Mouse (Mus musculus) kidney, postnatal 25 days (tissue): ENCODE measurements around the gene Fam3c.
A peak's percentile ranks its signal among the peaks of the same experiment; 100 is the strongest.

ENCODE experiments used
- DNase-seq, 2 experiments: peaks; one replicate each; pipeline ENCODE4 v3.0.0; 2021; ENCODE audit warnings: mixed read lengths in 2 of 2

The Fam3c gene

DNA sequence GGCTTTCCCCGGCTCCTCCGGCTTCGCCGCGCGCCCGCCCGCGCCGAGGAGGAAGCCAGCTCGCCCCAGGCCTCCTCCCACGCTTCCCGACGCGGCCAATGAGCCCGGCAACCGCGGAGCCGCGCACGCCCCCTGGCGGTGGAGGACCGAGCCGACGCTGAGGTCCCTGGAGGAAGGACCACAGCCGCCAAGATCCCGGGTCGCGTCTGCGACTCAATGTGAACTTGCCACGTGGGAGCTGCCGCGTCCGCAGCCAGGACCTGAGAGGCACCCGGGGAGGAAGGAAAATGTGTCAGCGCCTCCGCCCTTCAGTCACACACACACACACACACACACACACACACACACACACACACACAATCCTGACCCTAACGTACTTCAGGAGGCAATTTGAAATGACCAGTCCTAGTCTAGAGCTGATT lies at the start of gene Fam3c:
Fam3c (minus strand) TSS at position 158 of the 422 bp plus-strand sequence.
- DNase-seq, result peak; percentile 94 to 96

DNA sequence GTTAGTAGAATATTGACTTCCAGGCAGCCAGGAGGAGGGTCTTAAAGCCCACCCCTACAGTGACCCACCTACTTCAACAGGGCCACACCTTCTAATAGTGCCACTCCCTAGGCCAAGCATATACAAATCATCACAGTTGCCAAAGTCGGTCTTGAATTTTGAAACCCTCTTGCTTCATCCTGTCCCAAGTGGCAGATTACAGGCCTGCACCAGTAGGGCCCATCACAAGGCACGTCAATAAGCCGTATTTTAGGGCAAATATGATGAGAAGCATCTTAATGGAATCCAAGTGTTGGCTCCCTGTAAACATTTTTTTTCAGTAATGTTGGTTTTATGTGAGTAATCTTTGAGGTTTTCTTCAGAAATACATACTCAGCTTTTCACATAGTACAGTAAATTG lies 49.0 kb upstream of the Fam3c start:
- DNase-seq, result no peak

DNA sequence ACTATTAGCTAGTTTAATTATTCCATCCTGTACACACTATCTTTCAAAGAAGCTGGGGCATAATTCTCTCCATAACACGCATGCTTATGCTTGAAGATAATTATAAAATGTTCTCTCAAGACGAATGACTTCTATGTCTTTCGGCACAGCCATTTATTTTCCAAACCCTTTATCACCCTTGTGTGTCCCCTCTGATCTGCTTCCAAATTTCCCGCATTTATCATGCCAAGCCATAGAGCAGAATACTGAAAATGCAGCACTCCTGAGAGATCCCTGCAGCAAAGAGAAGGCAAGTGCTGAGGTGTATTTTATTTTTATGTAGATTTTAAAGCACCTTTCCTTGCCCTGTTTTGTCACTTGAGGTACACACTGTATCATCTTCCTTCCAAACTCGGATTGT lies 47.7 kb upstream of the Fam3c start:
- no peak for DNase-seq

DNA sequence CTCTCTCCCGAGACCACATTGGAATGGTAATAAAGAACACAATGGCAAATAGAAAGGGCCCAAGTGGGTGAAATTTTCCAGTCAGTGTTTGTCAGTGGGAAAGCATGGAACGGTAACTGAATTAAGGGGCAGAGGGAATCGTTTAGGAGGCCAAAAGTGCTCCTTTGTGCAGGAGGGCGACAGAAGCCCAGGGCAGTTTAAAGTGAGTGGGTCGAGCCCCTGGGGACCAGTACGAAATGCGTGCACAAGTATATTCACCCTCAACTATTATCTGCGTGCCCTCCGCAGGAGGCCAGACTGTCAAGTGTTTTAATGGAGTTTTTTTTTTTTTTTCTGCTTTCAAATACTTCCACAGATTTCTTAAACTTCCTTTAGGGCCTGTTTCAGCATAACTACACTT lies 47.3 kb upstream of the Fam3c start:
- no peak for DNase-seq

DNA sequence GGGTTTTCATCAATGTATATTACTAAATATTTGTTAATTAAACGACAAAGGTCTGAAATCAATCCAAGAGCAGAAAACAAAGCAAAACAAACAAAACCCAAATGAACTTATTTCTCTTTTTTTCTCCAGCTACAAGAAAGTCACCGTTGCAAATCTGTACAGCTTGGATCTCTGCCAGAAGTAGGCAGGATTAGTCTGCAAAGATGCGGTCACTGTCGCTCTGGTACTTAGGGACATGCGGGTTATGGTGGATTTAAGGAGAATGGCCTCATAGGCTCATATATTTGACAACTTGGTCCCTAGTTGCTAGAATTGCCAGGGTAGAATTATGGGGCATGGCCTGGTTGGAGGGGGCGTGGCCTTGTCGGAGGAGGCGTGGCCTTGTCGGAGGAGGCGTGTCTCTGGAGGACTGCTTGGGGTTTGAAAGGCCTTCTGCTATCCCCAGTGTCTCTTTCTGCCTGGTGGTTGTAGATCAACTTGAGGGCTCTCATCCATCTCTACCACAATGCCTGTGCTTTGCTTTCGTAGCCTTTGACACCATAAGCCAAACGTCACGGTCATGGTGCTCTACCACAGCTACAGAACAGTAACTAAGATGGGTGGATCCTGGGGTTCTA lies 46.6 kb upstream of the Fam3c start:
- no peak for DNase-seq

DNA sequence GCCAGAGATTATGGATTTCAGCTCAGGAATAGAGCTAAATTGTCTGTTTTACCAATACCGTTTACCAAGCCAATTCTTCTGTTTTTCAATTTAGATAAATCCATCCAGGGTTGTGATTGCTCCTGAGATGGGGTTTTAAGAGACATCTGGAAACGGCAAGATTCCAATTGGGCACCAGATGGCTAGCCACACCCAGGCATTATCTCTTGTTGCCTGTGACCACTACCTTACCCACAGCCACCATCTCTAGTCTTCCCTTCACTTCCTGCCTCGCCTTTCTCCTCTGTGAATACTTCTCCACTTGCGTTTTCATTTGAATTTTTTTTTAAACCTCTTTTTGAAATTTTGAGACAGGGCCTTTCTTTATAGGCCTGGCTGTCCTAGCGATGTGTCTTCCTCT lies 46.0 kb upstream of the Fam3c start:
- DNase-seq, result no peak

DNA sequence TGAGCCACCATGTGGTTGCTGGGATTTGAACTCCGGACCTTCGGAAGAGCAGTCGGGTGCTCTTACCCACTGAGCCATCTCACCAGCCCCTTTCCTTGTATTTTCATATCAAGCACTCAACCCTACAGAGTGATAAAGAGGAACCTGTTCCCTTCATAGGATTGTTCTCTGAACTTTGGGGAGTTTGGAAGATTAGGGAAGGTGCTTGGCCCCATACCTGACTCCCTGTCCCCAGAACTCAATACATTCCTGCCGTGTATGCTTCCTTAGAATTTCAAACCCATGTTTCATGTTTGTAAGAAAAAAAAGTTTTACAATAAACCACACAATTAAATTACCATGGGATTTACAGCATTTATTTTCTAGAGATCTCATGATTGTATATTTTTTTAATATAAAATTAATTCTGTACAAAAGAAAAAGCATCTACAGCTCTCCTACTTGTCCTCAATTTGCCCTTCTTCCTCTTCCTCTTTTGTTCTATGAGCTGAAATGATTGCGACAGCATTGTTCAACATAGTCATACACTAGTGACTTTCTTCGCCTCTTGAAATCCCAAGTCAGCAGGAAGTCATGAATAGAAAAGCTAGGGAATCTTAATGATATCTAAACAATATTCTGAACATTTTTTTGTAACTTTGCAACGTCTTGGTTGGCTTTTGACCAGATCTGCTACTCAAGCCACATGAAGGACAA lies 42.2 kb upstream of the Fam3c start:
- DNase-seq, result no peak

DNA sequence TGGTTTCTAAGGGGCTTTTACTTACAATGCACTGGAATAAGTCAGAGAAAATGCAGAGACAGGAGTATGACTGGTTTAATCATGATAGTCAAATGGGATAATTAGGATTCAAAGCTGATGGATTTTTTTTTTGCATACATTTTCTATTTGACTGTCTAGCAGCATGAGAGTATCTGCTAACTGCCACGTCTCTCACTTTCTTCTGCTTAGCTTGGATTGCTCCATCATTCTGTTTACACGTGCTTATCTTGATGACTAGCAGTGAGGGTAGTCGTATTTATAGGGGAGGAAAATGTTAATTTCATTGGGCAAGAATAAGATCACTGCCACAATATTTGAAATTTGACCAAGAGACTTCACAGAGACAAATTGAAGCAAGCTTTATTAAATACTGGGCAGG lies 39.2 kb upstream of the Fam3c start:
- DNase-seq, result no peak

DNA sequence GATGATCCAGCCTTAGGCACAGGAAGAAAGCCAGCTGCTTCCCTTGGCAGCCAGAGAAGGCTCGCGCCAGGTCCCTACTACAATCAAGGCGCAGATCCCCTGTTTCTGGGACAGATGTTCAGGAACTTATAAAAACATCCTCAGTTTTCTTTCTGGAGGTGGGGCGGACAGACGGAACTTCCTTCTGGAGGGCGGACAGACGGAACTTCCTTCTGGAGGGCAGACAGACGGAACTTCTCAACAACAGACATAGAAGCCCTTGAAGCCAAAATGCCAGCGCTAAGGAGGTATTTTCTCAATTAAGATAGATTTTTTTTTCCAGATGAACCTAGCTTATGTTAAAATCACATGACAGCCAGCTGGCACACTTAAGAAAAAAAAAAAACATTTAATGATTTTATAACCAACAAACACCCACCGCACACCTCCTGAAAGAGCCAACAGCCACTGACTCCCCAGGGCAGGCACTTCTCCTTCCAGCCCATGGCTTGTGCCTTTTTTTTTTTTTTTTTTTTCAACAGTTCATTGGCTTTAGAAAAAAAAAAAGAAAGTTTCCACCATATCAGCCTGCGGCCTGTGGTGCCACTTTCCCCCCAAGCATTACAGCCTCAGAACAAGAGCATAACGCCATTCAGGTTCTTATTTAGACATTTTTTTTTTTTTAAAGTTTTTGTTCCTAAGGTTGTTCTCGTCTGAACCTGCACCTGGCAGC lies 34.8 kb upstream of the Fam3c start:
- DNase-seq, result no peak

DNA sequence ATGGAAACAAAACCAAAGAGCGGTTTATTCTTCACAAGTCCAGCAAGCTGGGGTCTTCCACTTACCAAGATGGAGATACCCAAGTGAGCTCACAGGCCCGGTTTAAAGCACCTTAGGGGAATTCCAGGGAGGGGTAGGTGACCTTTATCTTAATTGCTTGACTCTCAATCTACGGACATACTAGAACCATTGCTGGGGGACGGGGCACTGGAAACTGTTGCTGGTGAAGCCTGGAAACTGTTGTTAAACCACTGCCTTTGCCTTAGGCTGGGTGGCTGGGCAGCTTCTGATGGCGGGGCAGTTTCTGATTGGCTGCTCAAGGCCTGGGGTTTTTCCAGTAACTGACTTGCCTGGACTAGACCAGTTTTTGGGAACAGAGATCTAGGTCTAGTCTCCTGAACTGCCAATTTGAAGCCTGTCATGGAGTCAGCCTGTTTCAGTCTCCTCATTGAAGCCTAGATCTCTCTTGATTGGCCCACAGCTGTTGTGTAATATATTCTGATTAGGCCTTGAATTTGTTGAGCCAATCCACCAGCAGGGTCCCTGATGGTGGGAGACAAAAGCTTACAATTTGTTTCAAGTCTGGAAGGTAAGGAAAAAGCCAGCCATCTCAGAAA lies 29.3 kb upstream of the Fam3c start:
- DNase-seq, result no peak

DNA sequence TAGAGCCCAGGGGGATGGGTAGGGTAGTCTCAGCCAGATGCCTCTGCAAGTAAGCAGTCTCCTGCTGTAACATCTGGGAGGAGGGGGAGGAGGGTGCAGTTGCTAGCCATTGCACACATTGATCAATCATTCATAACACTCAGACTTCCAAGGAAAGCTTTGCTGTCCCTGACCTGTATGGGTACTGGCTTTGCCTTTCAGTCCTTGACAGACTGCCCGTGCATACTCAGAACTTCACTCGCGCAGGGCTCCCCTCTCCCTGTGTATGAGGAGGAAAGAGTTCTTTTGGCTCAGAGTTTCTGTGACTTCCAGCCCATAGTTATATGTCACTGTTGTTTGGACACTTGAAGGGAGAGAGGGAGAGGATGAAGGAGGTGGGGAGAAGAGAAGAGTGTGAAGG lies 24.2 kb upstream of the Fam3c start:
- no peak for DNase-seq

DNA sequence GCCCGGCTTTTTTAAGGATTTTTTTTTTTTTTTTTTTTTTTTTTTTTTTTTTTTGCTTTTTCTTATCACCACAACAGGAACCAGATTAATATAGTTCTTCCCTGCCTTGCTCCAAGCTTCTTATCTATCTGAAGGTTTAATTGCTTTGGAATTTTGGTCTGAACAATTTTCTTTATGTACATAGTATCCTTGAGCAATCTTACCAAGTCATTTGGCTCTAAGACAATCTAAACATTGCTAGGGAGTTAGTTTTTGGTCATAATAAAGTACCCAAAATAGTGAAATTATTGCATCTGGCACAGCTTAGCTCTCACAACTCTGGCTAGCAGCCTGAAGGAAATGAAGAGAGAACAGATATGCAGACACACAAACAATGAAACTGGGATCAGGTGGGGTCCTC lies 23.8 kb upstream of the Fam3c start:
- DNase-seq, result no peak

DNA sequence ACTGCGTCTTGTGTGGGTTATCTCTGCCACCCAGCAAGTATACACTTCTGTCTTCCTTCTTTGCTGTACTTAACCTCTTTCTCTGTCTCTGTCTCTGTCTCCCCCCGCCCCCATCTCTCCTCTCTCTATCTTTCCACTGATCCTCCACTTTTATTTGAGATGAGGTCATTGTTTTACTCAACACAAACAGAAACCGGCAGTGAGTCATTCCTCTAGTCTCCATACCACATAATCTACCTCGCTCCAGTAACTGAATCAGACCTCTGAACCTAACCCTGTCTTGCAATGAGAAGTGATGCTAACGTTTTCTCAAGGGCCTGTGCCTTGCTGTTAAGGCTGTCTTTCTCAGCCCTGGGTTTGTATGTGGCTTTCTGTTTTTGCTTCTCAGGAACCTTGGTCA lies 22.4 kb upstream of the Fam3c start:
- no peak for DNase-seq

DNA sequence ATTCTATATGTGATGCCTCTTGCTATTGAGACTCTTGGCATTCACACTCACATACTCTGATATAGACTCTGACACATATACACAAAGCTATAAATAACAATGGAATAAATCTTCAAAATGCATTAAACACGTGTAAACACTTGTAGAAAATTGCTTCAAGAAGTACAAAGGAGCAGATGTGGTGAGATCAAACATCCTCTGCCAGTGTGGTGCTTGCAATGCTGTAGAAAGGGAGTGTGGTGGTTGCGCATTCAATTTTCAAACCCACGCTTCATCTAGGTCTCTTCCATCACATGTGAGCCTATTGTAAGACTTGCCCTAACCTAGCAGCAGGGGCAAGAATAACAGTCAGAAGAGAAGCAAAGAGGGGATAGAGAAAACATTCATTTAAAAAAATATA lies 18.7 kb upstream of the Fam3c start:
- DNase-seq, result no peak

DNA sequence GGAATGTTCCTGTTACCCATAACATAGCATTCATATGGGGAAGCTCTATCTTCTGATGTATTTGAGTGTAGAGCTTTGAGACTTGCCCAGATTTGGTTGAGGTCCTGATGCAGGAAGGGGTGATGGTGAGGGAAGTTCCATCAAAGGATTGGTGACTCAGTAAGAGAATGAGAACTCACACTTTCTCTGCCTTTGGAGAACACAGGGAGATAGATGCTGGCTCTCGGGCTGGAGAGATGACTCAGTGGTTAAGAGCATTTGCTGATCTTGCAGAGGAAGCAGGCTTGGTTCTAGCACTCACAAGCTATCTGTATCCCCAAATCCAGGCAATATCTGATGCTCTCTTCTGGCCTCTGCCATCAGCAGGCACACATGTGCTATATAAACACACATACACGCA lies 17.4 kb upstream of the Fam3c start:
- no peak for DNase-seq

DNA sequence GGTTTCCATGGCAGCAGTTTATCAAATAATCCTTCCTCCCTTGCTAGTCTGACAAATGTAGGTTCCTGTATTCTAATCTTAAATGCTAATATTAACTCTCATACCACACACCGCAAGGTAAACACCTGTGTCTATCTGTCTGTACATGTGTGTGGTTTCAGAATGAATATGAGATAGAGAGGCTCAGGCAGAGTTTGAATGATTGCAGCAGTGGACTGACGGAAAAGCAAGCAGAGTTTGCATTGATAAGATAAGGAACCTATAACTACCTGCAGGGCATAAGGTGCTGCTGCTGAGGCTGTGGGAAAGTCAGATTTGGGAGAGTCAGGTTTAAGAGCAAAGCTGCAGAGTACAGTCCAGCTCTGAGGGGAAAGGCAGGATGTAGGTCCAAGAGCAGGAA lies 10.9 kb upstream of the Fam3c start:
- DNase-seq, result no peak

DNA sequence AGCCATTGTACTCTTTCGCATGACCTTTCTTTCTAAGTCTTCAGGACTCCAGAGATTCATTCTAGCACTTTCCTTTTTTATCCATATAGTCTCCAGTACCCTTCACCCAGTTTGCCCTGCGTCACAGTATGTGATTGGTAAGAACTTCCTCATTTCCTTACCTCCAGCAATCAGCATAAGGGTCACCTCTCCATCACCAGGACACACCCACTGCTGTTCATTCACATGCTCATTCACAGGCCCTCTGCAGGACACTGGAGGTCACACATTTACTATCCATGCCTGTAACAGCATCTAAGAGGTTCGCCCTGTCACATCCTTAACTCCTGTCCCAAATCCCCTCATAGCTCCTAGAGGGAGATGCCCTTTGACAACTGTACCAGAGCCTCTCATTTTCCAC lies 7.5 kb upstream of the Fam3c start:
- DNase-seq, result no peak

DNA sequence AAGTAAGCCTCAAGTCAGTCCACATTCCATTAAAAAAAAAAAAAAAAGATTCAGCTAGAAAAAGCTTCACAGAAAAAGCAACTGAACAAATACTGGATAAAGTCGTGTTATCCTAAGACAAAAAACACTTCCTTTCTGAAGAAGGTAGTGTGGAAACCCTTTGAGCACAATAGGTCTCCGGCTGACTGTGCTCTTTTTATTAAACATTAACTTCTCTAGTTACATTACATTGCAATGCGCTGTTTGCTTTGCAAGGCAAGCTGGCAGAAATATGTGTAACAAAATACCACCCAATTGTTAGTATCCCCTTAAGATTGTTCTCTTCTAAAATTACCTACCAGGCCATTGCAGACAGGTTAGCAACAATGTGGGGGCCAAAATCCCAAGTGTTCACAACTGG lies 5.9 kb upstream of the Fam3c start:
- DNase-seq, result no peak

DNA sequence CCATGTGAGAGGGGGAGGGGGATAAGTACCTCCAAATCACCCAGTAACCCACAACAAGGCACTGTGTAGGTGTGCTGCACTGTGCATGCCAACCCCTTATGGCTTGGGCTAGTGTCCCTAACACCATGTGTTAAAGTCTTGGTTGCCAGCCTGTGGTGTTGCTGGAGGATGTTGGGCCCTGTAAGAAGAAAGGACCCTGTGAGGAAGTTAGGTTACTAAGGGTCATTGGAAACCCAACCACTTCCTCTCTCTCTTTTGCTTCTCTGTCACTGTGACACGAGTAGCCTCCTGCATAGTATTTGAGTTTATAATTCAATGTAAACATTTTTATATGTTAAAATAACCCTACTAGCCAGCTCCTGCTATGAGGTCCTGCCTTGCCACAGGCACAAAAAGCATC lies 3.0 kb upstream of the Fam3c start:
- no peak for DNase-seq

DNA sequence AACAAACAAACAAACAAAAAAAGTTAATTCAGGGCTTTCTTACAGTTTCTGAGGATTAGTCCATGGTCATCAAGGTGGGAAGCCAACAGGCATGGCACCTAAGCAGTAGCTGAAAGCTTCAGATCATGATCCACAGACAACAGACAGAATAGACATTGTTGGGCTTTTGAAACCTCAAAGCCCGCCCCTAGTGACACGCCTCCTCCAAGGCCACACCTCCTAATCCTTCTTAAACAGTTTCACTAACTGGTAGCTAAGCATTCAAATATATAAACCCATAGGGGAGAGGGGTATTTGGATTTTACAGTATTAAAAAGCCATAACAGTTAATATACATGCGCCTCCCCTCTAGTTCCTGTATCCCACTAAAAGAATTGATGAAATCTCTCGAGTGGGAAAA lies 1.3 kb upstream of the Fam3c start:
- no peak for DNase-seq

DNA sequence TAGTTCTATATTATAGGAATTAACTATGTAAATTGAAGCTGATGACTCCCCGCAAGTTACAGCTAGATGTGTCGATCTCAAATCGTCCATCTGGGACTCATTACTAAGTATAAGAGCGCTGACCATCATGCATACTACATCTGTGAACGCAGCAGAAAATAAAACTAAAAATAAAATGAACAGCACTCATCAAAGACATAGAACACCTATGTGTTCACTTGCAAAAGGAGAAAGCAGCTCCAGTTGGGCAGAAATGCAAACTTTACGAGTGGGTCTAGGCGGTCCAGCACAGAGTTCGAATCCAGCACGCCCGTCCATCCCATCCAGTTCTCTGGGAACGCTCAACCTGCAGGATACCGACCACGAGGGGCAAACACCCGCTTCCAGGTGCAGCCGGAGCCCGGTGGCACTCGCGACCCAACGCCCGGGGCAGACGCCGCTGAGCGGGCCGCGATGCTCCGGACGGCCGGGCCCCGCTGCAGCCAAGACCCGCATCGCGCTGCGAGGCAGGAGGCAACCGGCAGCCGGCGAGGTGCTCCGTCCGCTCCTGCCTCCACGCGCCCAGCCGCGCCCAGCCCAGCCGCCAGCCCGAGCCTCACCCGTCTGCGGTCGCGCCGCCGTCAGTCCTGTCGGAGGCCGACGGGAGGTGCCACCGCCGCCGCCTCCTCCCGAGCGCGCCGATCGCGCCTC lies 502 bp downstream of the Fam3c start:
- DNase-seq, result no peak

DNA sequence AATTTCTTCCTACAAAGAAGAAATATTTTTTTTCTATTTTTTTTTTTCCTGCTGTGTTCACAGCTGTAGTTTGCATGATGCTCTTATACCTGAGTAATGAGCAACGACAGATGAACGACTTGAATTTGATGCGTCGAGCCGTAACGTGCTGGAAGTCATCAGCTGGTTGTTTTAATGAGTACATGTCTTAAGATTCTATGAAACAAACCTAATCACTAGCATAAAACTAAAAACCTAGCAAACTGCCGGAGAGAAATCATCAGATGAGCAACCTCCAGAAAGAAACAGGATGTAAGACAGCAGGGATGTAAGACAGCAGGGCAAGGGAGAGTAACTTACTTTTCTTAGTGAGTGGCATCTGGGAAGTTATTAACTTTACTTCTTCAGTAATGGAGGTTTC lies 1.4 kb downstream of the Fam3c start:
- DNase-seq, result no peak

DNA sequence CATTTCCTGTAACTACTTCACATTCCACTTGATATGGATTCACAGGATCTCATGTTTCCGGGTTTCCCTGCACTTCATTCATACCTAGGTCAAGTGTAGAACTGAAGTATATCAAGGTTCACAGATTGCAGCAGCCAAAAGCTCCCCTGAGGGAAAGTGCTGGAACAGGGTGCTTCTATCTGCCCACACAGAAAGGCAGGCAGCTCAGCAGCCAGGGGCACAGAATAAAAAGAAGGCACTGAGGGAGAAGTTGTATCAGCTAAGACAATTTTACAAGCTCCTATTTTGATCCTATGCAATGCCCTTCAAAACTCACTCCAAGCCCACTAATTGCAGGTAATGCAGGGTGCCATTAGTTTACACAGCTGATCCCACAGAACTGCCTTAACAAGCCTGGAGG lies 2.0 kb downstream of the Fam3c start:
- no peak for DNase-seq
